Mouse (Mus musculus) midbrain, embryonic 12.5 days (tissue): ENCODE data around the gene Ager. TPM values are rescaled to one million over a fixed set of nuclear protein-coding genes. Genes with fewer than 3 reads are reported as not detected.
A peak's percentile ranks its signal among the peaks of the same experiment; 100 is the strongest.

Source experiments
- ATAC-seq: fragments of 200-750 bp; cut with Nextera tagmentation; 2 replicates; pipeline ENCODE4 v1.8.0; 2017; ENCODE audit warnings: low read depth, moderate TSS enrichment, moderate library complexity; ENCODE audit not compliant: low FRiP score
- H3K27ac ChIP-seq: fragments of 300-500 bp; sonication (generic); replicated peaks from 2 replicates; pipeline ENCODE4 v1.5.1; 2016; ENCODE audit warnings: mild to moderate bottlenecking
- H3K27me3 ChIP-seq: fragments of 300-500 bp; sonication (generic); 2 replicates; pipeline ENCODE4 v1.6.1; 2016; ENCODE audit warnings: mild to moderate bottlenecking
- H3K36me3 ChIP-seq: fragments of 300-500 bp; sonication (generic); 2 replicates; pipeline ENCODE4 v1.6.1; 2016
- H3K4me1 ChIP-seq: fragments of 300-500 bp; sonication (generic); 2 replicates; pipeline ENCODE4 v1.6.1; 2016
- H3K4me2 ChIP-seq: fragments of 300-500 bp; sonication (generic); replicated peaks from 2 replicates; pipeline ENCODE4 v1.6.1; 2016; ENCODE audit warnings: mild to moderate bottlenecking, moderate library complexity
- H3K4me3 ChIP-seq: fragments of 300-500 bp; sonication (generic); 2 replicates; pipeline ENCODE4 v1.5.1; 2016; ENCODE audit warnings: mild to moderate bottlenecking
- H3K9ac ChIP-seq: fragments of 300-500 bp; sonication (generic); replicated peaks from 2 replicates; pipeline ENCODE4 v1.6.1; 2016; ENCODE audit warnings: mild to moderate bottlenecking, moderate library complexity
- H3K9me3 ChIP-seq: fragments of 300-500 bp; sonication (generic); 2 replicates; pipeline ENCODE4 v1.6.1; 2016; ENCODE audit warnings: mild to moderate bottlenecking
- WGBS: fragments of 180-500 bp; shearing (Covaris S2); methylation state at CpG from one replicate; pipeline ENCODE4 v1.1.7; 2016; 5-methylcytosine and 5-hydroxymethylcytosine counted together
- polyA plus RNA-seq: library from polyadenylated mRNA; unstranded; fragments of >200 nt; fragmentation: Nextera tagmentation; extraction: Ambion mirVana; gene quantifications from 2 replicates; pipeline ENCODE4 v1.2.1, GENCODE M21; 2016

The Ager gene
- polyA plus RNA-seq, 1 experiment from 2014 or later: 2.2 TPM

GRCm38 (mm10) chr17:34607997-34608396 lies 10.3 kb downstream of the Ager start:
- Histone ChIP-seq H3K4me1 (peaks cover 38% of the 10 kb centered on the region), H3K9ac (no peak overlapping the region), H3K4me3 (no peak overlapping the region), H3K27ac (no peak overlapping the region), H3K27me3 (no peaks in the 10 kb centered on the region), H3K9me3 (no peaks in the 10 kb centered on the region), H3K36me3 (peaks cover 32% of the 10 kb centered on the region), H3K4me2 (peak overlapping the region; percentile 1; the same call in 1 of the 2 replicates)
- no peak for ATAC-seq
- 91% methylated on average over 7 of the region's 7 CpGs for WGBS

- Histone ChIP-seq H3K36me3 (peaks cover 58% of the 10 kb centered on the region), H3K27ac (no peak overlapping the region), H3K4me2 (no peak overlapping the region), H3K4me3 (no peak overlapping the region), H3K9ac (no peak overlapping the region), H3K27me3 (no peaks in the 10 kb centered on the region), H3K9me3 (no peaks in the 10 kb centered on the region), H3K4me1 (peaks cover 27% of the 10 kb centered on the region)
- ATAC-seq: no peak
- WGBS: 95% methylated on average over 8 of the region's 8 CpGs
Observed at GRCm38 (mm10) chr17:34611050-34611449, 13.4 kb downstream of the Ager start.

GRCm38 (mm10) chr17:34613054-34613645 lies 15.5 kb downstream of the Ager start:
- Histone ChIP-seq H3K9me3 (no peaks in the 10 kb centered on the region), H3K4me3 (no peak overlapping the region), H3K4me1 (peaks cover 7% of the 10 kb centered on the region; the same call in 1 of the 2 replicates), H3K27ac (no peak overlapping the region), H3K27me3 (no peaks in the 10 kb centered on the region), H3K9ac (no peak overlapping the region), H3K36me3 (peaks cover 71% of the 10 kb centered on the region), H3K4me2 (no peak overlapping the region)
- no peak for ATAC-seq
- WGBS: 92% methylated on average over 10 of the region's 11 CpGs

GRCm38 (mm10) chr17:34613830-34614229 lies 16.2 kb downstream of the Ager start:
- Histone ChIP-seq H3K9ac (no peak overlapping the region), H3K9me3 (no peaks in the 10 kb centered on the region), H3K4me1 (0 out of 2 replicates have a peak, but pooled peaks cover under 1% of the 10 kb centered on the region), H3K4me2 (no peak overlapping the region), H3K27ac (0 out of 2 replicates have a peak overlapping the region, but pooled peaks have one; percentile 25), H3K27me3 (no peaks in the 10 kb centered on the region), H3K4me3 (no peak overlapping the region), H3K36me3 (peaks cover 71% of the 10 kb centered on the region)
- 90% methylated on average over 10 of the region's 10 CpGs for WGBS
- ATAC-seq: no peak

- H3K9ac ChIP-seq: 0 out of 2 replicates have a peak within 1 kb of the TSS, but pooled peaks have one; percentile 31
- WGBS: 66% methylated on average over 6 of the region's 6 CpGs
- peaks cover 69% of the 10 kb centered on the region for H3K36me3 ChIP-seq
- H3K27me3 ChIP-seq: no peaks in the 10 kb centered on the region
- H3K9me3 ChIP-seq: no peaks in the 10 kb centered on the region
- no peak within 1 kb of the TSS for H3K4me2 ChIP-seq
- H3K4me1 ChIP-seq: no peaks in the 10 kb centered on the region
- peak within 1 kb of the TSS; percentile 27; the same call in 1 of the 2 replicates for H3K27ac ChIP-seq
- no peak within 1 kb of the TSS for H3K4me3 ChIP-seq
- ATAC-seq: no peak
Observed at GRCm38 (mm10) chr17:34615871-34616270, 18.2 kb downstream of the Ager start, which contains the start of gene Egfl8. Gene Egfl8, minus strand, starts transcription at chr17:34615971.

- Histone ChIP-seq H3K9me3 (no peaks in the 10 kb centered on the region), H3K4me2 (no peak overlapping the region), H3K27ac (no peak overlapping the region), H3K4me1 (no peaks in the 10 kb centered on the region), H3K4me3 (no peak overlapping the region), H3K9ac (no peak overlapping the region), H3K36me3 (peaks cover 59% of the 10 kb centered on the region), H3K27me3 (no peaks in the 10 kb centered on the region)
- 20% methylated on average over 6 of the region's 6 CpGs for WGBS
- no peak for ATAC-seq
Observed at GRCm38 (mm10) chr17:34618999-34619398, 21.3 kb downstream of the Ager start.

- H3K4me1 ChIP-seq: peaks cover 1% of the 10 kb centered on the region
- peaks cover 48% of the 10 kb centered on the region for H3K36me3 ChIP-seq
- WGBS: 92% methylated on average over 8 of the region's 8 CpGs
- no peak overlapping the region for H3K4me2 ChIP-seq
- H3K4me3 ChIP-seq: no peak overlapping the region
- H3K27me3 ChIP-seq: no peaks in the 10 kb centered on the region
- no peak for ATAC-seq
- H3K9me3 ChIP-seq: no peaks in the 10 kb centered on the region
- no peak overlapping the region for H3K27ac ChIP-seq
- no peak overlapping the region for H3K9ac ChIP-seq
Observed at GRCm38 (mm10) chr17:34621006-34621405, 23.3 kb downstream of the Ager start.

GRCm38 (mm10) chr17:34623161-34623560 lies 25.5 kb downstream of the Ager start:
- Histone ChIP-seq H3K4me2 (no peak overlapping the region), H3K36me3 (peaks cover 31% of the 10 kb centered on the region), H3K4me1 (peaks cover 13% of the 10 kb centered on the region), H3K9me3 (no peaks in the 10 kb centered on the region), H3K4me3 (no peak overlapping the region), H3K27me3 (no peaks in the 10 kb centered on the region), H3K9ac (no peak overlapping the region), H3K27ac (no peak overlapping the region)
- WGBS: 91% methylated on average over 9 of the region's 9 CpGs
- no peak for ATAC-seq

- no peak for ATAC-seq
- 97% methylated on average over 3 of the region's 3 CpGs for WGBS
Observed at GRCm38 (mm10) chr17:34624981-34625380, 27.3 kb downstream of the Ager start.

GRCm38 (mm10) chr17:34626062-34626772 lies 28.6 kb downstream of the Ager start:
- H3K9ac ChIP-seq: peak overlapping the region; percentile 68

More at GRCm38 (mm10) chr17:34624981-34625380, 27.3 kb downstream of the Ager start:
- Histone ChIP-seq H3K9ac (no peak overlapping the region), H3K9me3 (no peaks in the 10 kb centered on the region), H3K4me3 (no peak overlapping the region), H3K27ac (no peak overlapping the region), H3K4me1 (peaks cover 31% of the 10 kb centered on the region), H3K4me2 (no peak overlapping the region), H3K36me3 (peaks cover 27% of the 10 kb centered on the region), H3K27me3 (peaks cover 4% of the 10 kb centered on the region)

GRCm38 (mm10) chr17:34626773-34627092 lies 29.1 kb downstream of the Ager start:
- WGBS: under 1% methylated on average over 18 of the region's 18 CpGs
- peaks cover 22% of the 10 kb centered on the region for H3K27me3 ChIP-seq
- peak overlapping the region; percentile 91 for H3K4me2 ChIP-seq
- H3K36me3 ChIP-seq: peaks cover 18% of the 10 kb centered on the region
- H3K4me3 ChIP-seq: peak overlapping the region; percentile 58
- peak; percentile 17; the same call in 1 of the 2 replicates for ATAC-seq
- H3K9me3 ChIP-seq: no peaks in the 10 kb centered on the region
- peak overlapping the region; percentile 68 for H3K9ac ChIP-seq
- peak overlapping the region; percentile 88 for H3K27ac ChIP-seq
- peaks cover 49% of the 10 kb centered on the region for H3K4me1 ChIP-seq

More at GRCm38 (mm10) chr17:34626062-34626772, 28.6 kb downstream of the Ager start:
- Histone ChIP-seq H3K27ac (peak overlapping the region; percentile 88), H3K4me1 (peaks cover 44% of the 10 kb centered on the region), H3K9me3 (no peaks in the 10 kb centered on the region), H3K36me3 (peaks cover 22% of the 10 kb centered on the region), H3K27me3 (peaks cover 16% of the 10 kb centered on the region), H3K4me3 (peak overlapping the region; percentile 58), H3K4me2 (peak overlapping the region; percentile 91)
- no peak for ATAC-seq
- WGBS: 52% methylated on average over 16 of the region's 16 CpGs
